Mouse (Mus musculus): ENCODE results near the gene Nphp1.
A peak's percentile ranks its signal among the peaks of the same experiment; 100 is the strongest.

Nphp1 gene

DNA sequence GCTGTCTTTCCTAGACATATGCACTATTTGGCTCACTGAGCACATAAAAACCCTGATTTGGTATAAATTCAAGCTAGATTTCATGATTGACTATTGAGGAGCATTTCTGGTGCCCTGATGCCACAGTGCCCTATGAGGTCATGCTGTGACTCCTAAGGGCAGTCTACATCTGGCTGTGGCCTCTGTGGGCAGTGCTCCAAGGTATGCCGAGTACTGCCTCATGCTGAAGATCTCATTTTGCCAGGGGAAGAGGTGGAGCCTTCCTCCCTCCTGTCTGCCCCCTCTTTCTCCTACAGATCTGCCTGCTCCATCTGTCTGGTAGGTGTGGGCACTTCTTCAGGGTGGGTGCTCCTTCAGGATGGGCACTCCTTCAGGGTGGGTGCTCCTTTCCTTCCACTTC is 39.3 kb downstream of the Nphp1 start:
- no peak for DNase-seq (ENCODE audit: low read depth, low spot score)

DNA sequence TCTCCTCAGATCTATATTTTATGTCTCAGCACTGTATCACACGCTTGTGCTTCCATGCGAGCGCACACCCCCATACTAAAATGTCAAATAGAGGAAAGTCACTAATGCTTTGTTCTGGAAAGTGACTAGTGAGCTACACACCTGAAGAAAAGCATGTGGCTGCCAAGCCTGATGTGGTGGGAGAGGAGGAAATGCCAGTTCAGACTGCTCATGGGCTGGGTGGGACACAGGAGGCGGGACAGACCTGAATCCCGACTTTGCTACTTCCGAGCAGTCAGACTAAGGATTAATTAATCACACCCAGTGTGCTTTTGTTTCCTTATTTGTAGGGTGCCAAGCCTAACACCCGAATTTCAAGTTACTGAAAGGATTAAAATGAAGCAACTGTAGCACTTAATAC is 40.4 kb downstream of the Nphp1 start:
- DNase-seq (ENCODE audit: low read depth, low spot score), result no peak

DNA sequence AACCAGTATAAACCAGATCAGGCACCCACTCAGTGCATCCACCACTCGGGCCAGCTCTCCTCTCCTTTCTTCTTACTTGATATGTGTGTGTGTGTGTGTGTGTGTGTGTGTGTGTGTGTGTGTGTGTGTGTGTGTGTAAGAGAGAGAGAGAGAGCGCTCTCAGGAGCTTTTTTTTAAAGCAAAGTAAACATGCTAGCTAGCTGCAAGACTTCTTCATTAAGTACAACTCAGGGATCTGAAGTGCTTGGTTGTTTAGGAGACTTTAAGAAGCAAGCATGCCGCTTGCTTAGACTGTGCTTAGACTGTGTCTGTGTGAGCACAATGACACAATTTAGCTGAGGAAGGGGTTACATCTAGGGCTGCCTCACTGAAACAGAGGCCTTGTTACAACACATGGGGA is 46.1 kb downstream of the Nphp1 start:
- no peak for DNase-seq (ENCODE audit: low read depth, low spot score)

DNA sequence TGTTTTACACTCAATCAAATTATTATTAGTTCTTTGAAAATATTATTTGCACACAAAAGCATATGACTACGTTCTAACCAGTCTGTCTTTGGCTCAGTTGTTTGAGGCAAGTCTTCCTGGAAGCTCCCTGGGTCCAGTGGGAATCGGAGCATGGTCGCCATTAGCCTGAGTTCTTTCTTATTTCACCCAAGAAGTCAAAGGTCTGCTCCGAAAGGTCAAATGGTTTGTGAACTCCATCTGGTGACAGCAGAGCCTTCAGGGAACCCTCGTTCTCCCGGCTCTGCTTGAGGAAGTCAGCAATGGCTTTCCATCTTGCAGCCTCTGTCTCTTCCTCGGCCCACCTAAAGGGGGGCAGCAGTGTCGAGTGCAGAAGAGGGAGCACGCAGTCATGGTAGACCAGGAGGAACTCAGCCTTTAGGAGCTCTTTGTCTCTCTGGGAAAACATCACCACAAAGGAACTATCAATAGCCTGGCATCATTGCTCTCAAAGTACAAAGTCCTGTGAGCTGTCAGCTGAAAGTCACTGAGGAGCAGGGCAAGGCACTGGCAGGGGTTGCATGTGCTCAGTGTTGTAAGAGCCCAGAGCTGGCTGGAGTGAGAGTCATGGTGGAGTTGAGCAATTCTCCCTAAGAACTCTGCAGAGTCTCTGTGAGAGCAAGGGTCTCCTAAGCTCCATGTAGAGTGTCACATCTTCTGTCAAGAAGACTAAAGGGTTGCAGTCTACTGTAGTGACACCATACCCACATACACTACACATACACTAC is 47.8 kb downstream of the Nphp1 start:
- DNase-seq (ENCODE audit: low read depth, low spot score), result no peak

DNA sequence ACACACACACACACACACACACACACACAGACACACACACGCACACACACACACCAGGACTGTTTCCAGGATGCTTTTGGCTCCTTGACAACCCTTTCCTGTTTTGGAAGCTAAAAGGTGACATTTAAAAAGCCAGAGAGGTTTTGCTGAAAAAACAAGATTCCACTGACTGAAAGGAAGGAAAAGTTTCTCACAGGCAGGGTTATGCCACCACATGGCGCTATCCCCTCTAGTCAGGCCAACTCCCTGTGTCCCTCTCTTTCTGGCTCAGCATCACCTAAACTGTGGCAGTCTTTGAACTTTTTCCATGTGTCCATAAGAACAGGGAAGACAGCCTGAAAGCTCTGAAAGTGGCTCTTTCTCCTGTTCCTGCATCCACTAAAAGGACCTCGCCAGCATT is 50.8 kb downstream of the Nphp1 start:
- no peak for DNase-seq (ENCODE audit: low read depth, low spot score)

DNA sequence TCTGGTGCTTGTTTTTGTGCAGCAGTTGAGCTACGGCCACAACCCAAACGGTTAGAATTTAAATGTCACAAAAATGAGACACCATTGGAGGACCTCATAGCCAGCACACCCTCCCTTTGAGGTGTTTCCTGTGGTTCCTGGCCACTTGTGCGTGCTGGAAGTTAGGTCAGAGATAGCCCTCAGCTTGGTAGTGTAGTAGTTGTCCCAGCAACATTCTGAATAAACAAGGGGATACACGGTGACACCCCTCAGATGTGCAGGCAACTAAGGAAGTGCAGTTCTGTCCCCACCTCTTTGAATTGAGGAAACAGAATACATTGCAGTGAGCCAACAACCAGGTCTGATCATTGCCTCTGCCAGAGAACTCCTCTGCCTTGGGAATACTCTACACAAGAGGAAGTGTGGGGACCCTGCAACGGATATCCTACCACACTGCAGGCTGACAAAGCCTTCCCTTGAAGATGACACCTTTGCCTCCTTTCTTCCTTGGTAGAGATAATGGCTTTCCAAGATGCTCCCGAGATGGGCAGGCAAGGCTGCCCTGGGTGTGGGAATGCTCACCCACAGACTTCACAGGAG is 52.0 kb downstream of the Nphp1 start:
- no peak for DNase-seq (ENCODE audit: low read depth, low spot score)

DNA sequence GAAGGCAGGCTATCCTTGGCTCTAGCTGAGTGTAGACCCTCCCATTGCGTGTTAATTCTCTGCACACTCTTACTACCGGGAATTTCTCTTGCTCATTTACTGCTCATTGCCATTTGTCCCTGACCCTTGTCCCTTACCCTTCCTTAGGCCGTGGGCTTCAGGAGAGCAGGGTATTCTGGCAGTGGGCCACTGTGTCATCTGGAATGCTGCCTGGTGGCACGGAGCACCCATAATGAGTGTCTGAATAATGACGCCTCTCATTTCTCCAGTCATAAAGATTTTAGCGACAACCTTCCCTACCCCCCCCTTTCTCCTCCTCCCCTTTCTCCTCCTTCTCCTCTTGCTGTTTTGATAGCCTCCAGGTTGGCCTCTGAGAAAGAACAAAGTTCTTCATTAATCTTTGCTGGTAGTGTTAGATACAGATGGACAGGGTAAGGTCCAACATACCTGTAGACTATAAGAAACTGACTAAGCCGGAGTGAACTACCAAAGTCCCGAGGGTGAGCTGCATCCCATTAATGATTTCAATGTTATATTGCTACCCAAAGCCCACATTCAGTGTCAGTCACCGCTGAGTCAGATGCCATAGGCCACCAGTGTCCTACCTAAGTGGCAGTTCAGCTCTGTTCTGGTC is 53.1 kb downstream of the Nphp1 start:
- no peak for DNase-seq (ENCODE audit: low read depth, low spot score)

DNA sequence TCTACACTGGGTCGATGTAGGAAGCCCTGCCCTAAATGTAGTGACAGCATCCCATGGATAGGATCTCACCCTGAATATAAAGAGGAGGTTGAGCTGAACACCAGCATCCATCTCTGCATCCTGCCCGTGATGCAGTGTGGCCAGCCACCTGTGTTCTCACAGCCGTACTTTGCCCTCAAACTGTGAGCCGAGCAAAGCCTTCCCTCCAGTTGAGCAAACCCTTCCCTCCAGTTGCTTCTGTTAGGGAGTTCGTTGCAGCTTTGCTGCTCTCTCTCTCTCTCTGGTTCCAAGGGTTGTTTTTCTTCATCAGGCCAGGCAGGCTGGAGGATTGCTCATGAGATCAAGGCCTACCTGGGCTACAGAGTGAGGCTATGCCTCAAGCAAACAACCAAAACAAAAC is 53.8 kb downstream of the Nphp1 start:
- DNase-seq (ENCODE audit: low read depth, low spot score), result no peak

DNA sequence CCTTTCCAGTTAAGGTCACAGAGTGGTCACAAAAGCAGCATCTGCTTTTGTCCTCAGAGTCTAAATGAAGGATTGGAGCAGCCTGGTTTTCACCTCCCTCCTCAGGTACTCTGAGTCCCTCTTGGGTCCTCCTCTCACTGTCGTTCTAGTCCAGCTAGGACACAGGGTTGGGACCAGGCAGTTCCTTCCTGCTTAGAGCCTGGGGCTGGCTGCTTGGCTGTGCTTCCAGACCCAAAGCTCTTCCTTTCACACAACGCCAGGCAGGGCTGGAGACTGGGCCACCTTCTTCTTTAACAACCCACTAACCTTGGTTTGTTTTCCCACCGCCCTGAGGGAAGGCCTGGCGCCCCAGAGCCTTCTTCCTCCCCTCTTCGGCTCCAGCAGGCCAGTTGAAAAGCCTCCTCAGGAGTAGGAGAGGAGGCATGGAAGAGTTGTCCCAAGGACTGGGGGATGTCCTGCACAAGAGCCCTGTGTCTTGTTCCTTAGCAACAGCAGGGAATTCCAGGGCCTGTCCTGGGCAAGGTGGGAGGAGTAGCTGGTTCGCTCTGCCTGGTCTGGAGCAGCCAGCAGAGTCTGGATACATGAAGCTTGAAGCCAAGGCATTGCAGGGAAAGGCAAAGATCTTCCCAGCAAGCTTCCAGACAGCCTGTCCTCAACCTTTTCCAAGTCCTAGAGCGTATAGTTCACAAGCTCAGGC is 58.2 kb downstream of the Nphp1 start:
- no peak for DNase-seq (ENCODE audit: low read depth, low spot score)

DNA sequence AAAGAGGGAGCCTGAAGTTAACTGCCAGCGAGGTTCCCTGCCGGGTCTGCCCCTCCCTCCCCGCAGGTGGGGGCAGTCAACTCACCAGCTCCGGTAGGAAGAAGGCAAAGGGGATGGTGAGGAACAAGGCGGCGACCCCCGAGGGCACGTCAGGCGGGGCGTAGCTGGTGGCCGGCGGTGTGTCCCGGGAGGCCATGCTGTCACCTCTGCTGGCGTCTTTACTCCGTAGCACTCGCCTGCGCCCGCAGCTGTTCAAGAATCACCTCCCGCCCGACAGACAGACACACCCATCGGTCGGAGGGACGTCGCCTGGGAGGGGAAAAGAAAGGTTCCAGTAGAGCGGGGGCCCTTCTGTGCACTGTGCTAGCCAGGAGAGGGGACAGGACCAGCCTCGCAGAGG is 59.0 kb downstream of the Nphp1 start, which contains the start of gene Mall:
Gene Mall (minus strand): TSS at position 262 of the 400 bp plus-strand sequence.
- DNase-seq (ENCODE audit: low read depth, low spot score), result no peak

DNA sequence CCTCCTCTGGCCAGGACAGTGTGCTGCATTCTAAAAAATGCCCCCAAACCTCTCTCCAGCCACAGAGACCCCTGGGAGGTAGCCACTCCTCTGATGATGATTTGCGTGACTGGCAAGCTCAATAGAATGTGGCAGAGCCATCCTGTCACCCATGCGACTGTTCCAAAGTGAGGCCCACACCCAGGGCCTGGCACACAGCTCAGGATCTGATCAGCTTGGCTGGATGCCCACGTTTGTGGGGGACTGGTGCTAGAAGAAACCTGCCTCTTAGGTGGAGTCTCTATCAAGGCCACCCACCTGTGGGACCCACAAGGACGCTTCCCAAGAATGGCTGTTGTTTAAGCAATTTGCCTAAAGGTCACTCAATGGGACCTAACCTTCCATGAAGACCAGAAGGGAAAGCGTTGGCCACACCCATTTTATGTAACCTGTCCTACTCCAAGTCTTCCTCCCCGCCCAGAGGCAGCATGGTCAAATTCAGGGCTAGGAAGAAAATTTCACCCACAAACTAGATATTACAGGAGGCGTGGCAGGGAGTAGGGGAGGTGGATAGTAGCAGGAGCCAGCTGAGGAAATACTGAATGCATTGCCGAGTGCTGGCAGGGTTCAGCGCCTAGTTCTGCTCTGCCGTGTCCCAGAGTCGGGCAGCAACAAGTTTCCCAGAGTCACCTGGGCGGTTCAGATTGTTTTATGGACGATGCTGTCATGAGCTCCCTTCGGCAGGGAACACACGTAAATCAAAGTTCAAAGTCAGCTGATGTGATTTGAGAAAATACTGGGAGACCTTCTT is 59.8 kb downstream of the Nphp1 start:
- no peak for DNase-seq (ENCODE audit: low read depth, low spot score)

DNA sequence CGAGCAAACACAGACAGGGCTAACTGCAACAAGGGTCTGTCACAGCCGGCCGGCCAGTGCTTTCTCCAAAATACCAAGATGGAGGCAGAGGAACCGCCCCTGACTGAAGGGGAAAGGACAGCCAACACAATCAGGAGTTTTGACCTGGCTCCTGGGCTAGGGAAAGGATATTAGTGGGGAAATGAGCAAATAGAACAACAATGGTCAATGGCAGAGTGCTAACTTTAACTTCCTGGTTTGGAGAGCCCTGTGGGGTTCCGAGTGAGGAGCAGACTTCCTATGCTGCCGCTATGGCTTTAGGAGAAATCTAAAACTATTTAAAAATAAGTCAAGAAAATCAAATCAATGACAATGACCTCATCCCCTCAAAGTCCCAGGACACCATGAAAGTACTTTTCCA is 60.6 kb downstream of the Nphp1 start:
- DNase-seq (ENCODE audit: low read depth, low spot score), result no peak

DNA sequence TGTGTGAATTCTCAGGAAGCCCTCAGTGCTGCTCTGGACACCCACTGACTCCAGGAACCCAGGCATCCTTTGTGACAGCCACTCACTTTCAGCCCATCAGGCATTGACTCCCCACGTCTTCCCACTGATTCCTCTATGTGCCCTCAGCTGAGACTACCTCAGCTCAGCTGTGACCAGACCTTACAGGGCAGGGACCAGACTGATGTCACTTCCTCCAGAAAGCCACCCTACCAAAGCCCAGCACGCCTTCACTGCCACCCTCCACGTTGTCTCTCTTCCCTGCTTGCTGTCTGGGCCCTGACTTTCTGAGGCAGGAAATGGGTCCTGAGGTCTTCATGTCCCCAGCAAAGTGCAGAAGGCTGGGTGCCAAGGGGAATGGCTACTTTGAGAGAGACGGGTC is 65.5 kb downstream of the Nphp1 start:
- no peak for DNase-seq (ENCODE audit: low read depth, low spot score)

DNA sequence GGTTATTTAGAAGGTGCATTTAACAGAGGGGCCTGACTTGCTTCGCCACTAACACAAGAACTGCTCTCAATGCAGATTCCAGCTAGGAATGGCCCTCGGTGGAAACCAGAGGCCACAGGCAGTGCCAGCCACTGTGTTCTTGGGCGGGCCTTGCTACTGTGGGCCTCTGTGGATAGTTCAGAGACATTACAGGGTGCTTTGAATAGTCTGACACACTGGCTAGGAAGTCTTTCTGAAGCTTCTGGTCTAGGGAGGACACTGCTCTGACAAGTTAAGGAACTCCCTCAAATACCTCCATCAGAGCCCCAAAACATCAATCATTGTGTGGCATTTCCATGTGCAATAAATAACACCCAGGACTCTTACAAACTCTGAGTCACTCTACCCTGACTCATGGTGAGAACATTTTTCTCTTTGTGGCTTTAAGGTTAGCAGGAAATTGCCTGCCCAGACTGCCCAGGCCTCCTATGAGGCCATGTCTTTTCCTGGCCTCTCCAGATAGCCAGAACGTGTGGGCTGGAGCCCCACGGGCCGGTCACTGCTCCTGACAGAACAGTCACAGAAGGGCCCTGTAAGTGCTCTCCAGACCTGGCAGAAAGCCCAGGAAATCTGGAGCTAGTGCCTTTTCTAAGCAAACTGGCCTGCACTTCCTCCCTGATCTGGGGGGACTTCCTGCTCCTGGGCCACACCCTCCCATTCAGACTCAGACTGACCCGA is 66.4 kb downstream of the Nphp1 start:
- DNase-seq (ENCODE audit: low read depth, low spot score), result peak; percentile 32

DNA sequence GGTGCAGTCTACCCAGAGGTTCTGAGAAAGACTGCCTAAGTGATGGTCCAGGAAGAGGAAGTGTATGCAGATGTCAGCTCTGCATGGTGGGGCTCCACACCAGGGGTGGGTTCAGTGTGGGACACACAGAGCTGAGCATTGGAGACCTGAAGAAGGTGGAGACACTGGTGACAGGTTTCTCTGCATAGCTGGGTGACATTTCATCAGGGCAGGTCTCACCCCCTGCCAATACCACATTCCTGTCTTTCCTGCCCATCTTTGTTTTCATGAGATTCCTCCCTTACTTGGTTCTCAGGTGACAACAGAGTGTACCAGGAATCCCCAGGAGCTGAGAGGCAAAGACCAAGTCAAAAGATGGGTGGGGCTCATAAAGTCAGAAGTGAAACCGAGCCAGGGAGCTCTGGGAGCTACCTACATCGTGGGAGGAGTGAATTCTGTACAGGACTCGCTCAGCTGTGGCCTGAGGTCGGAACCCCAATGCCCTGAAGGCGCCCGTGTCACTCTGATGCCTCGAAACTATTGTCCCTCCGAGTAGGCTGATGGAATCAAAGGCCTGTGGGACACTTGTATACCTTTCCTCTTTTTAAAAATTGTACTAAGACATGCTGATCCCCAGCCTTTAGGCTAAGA is 69.7 kb downstream of the Nphp1 start:
- no peak for DNase-seq (ENCODE audit: low read depth, low spot score)

DNA sequence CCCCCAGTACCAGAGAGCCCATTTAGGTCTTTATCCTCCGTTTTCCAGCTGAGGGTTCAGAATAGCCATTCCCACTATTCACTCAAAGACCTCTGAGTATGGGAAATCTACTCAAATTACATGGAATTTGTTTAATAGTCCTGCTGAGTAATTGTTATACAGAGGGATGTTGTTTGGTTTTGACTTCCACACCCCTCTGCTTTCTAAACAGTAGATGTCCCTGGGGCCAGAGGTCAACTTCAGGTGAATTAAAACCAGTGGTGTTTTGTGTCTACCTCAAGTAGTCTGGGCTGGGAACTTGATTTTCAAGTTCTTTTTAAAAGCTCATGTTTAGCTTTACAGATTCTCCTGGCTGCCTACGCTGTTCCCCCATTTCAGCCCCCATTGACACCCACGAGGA is 74.0 kb downstream of the Nphp1 start:
- DNase-seq (ENCODE audit: low read depth, low spot score), result no peak

DNA sequence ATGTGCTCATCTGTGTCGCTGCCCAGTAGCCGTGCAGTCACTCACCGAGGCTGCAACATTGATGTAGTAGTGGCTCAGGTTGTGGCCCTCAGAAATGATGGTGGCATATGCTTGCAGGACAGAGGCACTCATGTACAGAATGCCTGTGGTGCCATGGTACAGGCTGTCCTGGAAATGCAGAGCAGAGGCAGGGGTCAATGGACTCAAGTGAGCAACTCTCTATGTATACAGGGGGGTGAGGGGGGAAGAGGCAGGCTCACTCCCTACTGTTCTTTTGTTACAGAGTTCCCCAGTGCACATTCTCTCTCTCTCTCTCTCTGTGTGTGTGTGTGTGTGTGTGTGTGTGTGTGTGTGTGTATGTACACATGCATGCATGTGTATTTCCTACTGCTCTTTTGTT is 79.9 kb downstream of the Nphp1 start:
- no peak for DNase-seq (ENCODE audit: low read depth, low spot score)

DNA sequence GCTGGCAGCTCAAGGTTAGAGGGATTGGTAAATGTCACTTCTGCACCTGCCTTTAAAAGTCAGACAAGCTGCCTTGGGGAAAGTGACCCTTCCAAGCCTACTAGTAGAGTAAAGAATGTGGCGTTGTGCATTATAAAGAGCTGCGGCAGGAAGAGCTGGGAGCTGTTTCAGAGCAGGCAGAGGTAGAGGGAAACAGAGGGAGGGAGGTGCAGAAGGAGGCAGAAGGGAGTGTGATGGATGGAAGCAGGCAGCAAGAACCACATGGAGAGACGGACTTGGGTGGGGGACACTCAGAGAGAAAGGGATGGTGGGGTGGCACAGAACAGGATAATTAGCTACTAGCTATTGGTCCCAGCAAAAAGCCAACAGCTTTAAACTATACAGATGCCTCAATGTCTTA is 80.6 kb downstream of the Nphp1 start:
- no peak for DNase-seq (ENCODE audit: low read depth, low spot score)

DNA sequence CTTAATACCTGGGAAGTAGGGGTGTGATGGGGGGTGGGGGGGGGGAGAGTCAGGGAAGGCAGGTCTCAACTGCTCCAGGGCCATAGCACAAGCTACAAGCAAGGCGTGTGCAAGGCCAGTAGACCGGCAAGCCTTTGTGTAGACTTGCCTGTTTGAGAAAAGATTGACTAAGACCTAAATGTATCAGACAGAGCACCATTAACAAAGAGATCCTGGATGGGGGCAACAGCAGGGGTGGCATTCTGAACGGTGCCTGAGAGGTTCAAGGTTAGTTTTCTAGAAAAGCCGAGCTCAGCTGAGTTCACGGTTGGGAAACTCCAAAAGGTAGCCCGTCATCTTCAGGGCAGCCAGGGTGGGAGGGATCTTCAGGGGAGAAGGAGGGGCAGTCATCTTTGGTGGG is 83.4 kb downstream of the Nphp1 start:
- DNase-seq (ENCODE audit: low read depth, low spot score), result no peak
